Mouse (Mus musculus): ENCODE results near the gene Cnot2. TPM values are rescaled to one million over a fixed set of nuclear protein-coding genes. Genes with fewer than 3 reads are reported as not detected.
"Not testable (repeated sequence)": the region's sequence is repeated elsewhere in the genome, so short reads cannot be mapped to it uniquely, and the experiment has no call there.

Gene Cnot2
- 10 to 100 TPM; 76.0 to 97.1 TPM for polyA plus RNA-seq (2017; shearing (Covaris generic))

DNA sequence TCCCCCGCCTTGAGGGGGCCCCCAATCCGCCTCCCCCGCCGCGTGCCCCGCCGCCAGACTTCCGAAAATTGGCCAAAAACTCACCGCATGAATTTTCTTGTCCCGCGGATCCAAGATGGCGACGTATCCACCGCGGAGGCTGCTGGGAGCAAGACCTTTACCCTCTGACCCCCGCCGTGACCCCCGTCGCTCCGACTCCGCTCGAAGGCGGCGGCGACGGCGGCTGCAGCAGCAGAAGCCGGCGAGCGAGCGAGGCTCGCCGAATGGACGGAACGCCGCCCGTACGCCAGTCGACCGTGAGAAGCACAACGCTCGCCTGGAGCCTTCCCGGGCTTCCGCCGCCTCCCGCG, at the start of gene Cnot2:
TSS of gene Cnot2 (minus strand) at position 143 of the 350 bp plus-strand sequence.
- peak; percentile 53 for ATAC-seq

DNA sequence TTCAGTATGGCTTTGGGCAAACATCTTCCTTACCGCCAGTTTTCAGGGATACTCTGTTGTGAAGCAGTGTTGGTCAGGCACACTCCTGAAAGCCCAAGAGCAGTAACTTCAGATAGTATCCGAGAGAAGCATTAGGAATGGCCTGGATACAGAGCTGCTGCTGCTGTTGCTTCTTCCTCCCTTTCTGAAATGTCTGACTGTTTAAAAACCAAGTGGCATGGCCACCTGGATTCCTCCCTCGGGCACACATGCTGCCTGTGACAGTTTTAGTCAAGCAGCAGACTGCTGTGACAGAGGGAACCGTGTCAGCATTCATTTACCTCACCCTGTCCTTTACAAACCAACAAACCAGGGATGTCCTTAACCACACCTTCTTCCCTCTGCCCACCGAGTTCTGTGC, 47.6 kb upstream of the Cnot2 start:
- no peak for ATAC-seq

GRCm38 (mm10) chr10:116626009-116626408, 44.7 kb upstream of the Cnot2 start:
- ATAC-seq, result no peak

DNA sequence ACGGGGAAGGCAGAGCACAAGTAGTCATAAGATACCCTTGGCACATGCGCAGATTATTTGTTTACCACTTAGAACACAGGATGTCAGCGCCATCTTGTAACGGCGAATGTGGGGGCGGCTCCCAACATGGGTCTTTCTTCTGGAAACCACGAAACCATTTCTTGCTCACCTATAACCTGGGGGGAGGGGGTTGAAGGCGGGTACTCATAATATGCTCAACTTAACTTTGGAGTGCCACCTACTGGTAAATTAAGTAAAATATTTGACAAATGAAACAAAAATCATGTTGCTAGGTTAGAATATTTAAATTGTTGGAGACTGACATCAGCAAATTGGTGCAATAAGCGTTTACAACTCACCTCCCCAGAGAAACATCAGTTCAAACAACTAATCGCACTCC, 31.9 kb upstream of the Cnot2 start:
- ATAC-seq, result peak; percentile 100

- no peak for ATAC-seq
Observed at GRCm38 (mm10) chr10:116604905-116605162, 23.5 kb upstream of the Cnot2 start.

DNA sequence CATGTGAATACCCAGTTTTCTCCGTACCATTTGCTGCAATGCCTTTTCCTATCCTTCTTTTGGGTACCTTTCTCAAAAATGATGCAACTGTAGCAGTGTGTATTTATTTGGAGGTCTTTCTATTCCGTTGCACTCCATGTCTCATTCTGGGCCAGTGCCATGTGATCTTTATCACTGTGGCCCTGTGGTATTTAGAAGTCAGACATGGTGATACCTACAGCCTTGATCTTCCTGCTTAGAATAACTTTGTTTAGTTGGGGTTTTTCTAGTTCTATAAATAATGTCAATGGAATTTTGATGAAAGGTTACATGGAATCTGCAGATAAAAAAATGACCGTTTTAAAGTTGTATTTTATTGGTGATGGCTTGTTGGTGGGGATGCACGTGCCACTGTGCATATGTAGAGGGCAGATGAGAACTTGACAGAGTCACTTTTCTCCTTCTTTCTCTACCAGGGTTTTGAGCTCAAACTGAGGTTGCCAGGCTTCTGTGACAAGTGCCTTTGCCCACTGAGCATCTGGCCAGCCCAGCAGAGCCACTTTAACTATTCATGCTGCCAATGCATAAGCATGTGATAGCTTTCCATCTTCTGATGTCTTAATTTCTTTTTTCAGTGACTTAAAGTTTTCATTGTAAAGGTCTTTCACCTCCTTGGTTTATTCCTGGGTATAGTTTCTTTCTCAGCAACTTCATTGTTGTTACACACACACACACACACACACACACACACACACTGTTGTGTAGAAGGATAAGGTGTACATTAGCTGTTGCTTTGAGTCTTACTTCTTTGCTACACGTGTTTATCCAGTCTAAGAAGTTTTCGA, 23.0 kb upstream of the Cnot2 start:
- ATAC-seq, result no peak

GRCm38 (mm10) chr10:116599056-116599850, 17.9 kb upstream of the Cnot2 start:
- ATAC-seq, result no peak

DNA sequence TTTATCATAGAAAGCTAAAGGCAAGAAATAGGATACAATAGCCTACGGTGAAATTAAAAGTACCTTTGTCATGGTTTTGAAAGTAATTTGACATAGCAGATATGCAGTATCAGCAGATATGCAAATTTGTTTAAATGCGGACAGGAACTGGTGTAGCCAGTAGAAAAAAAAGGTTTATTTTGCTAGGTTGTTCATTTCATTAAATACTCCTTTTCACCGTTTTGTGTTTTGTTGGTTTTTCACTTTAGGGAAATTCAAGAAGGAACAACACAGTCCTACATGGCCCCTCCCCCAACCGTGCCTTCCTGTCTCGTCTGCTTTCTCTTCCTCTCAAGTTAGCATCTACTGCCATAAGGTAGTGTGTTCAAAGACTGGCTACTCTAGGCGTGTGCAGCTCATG, 1.4 kb upstream of the Cnot2 start:
- ATAC-seq, result peak; percentile 33

DNA sequence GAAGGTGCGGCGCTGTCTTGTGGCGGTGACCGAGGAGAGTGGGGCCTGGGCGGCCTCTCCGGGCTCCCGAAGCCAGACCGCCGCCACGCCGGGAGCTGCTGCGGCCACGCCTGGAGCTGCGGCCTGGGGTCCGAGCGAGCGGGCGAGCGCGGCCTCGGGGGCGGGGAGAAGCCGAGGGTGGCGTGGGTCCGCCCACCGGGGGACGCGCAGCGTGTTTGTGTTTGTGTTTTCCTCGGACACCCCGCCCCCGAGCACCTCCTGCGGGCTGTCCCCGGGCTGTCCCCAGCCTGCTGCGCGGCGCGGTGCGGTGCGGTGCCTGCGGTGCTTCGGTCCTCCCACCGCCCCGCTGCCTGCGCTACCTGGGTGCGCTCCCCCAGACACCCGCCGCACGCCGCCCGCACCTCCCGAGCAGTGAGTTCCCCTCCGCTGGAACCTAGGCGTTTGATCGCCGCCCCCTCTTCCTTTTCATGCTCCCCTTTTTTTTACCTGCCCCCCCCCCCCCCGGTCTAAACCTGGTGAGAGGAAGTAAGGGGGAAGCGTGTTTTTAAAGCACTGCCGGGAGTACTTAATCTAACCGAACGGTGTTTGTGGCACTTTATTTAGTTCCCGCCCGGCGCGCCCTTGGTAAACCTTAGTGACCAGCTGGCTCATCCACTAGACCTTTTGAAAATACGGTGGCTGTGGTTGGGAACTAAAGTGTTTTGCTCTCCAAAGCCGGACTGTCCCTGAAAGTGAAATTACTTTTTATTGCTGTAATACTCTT, 589 bp upstream of the Cnot2 start:
- ATAC-seq, result peak; percentile 50

- ATAC-seq, result peak; percentile 13
Observed at GRCm38 (mm10) chr10:116580591-116581358, 536 bp downstream of the Cnot2 start.

DNA sequence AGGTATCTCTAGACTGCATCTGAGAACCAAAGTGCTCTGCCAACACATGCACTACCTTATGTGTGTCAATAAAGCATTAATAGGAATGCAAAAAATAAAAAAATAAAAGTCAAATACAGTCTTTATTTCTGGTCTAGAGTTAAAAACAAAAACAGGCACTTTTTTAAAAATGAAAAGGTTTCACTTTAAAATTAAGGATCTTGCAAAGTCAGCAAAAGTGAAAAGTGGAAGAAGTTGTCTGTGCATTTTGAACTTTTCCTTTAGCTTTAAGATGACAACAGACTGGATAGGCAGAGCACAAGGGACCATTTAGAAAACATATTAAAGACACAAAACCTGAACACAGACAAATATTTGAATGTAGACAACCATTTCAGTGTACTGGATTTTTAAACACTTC, 1.8 kb downstream of the Cnot2 start:
- no peak for ATAC-seq

DNA sequence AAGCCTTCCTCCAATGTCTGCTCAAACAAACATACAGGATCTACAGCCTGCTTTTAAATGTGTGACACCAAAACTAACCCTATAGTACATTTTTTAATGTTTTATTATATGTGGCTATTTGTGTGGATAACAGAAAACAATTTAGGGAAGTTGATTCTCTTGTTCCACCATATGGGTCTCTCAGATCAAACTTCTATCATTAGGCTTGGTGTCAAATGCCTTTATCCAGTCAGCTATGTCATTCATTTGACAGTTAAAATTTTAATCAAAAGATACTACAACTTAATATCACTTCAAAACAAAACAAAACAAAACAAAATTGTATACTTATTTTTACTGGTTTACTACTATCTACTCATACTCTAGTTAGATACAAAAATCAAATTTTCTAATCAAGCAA, 2.9 kb downstream of the Cnot2 start:
- ATAC-seq, result no peak

DNA sequence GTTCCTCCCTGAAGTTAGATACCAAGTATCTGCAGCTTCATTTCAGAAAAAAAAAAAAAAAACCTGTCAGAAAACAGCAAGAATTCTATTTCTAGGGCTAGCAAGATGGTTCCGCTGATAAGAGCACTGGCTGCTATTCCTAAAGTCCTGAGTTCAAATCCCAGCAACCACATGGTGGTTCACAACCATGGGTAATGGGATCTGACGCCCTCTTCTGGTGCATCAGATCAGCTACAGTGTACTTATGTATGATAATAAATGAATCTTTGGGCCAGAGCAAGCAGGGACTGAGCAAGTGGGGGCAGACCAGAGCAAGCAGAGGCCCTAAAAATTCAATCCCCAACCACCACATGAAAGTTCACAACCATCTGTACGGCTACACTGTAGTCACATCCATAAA, 4.1 kb downstream of the Cnot2 start:
- no peak for ATAC-seq

- not testable (repeated sequence) for ATAC-seq
Observed at GRCm38 (mm10) chr10:116576071-116576470, 5.2 kb downstream of the Cnot2 start.

- ATAC-seq, result no peak
Observed at GRCm38 (mm10) chr10:116570526-116570925, 10.8 kb downstream of the Cnot2 start.

DNA sequence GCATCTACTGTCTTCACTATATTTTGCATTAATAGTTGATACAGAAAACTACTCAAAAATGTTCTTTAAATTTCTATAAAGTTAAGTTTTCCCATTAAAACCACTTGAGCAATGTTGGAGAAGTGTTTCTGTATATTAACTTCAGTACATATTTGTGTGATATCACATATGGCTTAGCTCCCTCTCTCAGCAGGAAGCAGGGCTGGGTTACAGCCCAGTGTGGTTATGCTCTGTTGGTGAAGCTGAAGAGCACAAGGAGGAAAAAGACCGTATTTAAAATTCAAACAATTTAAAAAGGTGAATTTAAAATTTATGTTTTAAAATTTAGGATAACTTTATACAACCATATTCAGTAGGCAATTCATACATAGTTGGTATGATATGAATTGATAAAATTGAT, 12.8 kb downstream of the Cnot2 start:
- no peak for ATAC-seq

DNA sequence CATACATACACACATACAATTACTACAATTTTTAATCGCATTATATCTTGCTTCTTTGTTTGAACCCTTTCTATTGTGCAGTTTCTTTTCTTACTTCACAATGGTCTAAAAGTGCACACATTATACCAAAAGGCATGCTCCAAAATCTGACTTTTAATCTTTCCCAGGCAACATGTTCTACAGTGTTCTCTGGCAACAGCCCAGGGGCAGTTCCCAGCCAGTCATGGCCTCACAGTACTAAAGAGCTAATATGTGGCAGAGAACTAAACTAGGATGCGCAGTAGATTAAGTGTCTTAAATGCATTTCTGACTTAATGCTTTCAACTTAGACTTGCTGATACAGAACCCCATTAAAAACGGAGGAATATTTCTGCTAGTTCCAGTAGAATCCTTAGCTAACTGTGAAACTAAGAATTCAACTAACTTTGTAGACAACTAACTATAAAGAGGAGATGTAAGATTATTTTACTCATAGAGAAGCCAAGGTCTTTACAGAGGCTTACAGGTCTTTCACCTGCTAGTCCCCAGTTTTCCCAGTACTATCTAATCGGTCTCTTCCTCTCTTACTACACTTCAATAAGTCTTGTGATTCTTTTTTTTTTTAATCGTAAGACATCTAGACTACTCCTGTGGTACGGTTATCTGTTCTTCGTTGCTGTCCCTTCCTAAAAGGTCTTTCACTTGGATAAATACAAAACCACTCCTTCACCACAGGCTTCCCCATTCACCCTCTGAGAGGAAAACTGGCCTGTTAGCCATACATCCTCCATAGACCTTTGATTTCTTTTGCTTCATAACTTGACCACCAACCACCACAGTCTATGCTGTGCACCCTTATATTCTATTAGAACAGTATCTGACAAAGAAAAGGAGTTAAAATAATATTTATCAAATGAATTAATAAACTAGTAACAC, 13.6 kb downstream of the Cnot2 start:
- no peak for ATAC-seq

- ATAC-seq, result not testable (repeated sequence)
Observed at GRCm38 (mm10) chr10:116566492-116566891, 14.8 kb downstream of the Cnot2 start.

DNA sequence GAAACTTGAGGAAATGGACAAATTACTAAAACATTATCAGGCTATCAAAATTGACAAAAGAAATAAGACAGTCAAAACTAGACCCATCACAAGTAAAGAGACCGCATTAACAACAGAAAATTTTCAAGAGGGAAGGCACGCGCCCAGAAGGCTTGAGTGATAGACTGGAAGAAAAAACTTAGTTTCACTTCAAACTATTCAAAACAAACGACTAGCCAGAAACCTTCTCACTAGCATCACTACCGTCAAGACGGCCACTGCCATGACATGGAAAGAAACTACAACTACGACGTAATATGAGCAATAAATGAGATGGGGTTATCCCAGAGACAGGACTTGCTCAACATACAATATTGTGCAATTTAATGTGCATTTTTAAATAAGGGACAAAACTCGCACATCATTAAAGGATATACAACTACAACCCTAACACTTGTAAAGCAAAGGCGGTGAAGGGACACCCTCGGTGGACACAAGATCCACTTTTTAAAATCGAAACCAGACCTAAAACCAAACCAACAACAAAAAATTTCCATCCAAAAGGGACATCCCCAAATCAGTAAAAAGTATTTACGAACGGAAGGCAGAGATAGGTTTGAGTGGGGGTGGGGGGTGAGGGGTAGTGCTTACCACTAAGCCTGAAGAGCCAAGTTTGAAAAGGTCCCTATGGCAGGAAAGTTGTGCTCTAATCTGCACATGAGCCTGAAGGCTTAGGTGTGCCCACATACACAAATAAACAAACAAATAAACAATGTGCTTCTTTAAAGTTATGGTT, 16.3 kb downstream of the Cnot2 start:
- peak; percentile 82 for ATAC-seq

DNA sequence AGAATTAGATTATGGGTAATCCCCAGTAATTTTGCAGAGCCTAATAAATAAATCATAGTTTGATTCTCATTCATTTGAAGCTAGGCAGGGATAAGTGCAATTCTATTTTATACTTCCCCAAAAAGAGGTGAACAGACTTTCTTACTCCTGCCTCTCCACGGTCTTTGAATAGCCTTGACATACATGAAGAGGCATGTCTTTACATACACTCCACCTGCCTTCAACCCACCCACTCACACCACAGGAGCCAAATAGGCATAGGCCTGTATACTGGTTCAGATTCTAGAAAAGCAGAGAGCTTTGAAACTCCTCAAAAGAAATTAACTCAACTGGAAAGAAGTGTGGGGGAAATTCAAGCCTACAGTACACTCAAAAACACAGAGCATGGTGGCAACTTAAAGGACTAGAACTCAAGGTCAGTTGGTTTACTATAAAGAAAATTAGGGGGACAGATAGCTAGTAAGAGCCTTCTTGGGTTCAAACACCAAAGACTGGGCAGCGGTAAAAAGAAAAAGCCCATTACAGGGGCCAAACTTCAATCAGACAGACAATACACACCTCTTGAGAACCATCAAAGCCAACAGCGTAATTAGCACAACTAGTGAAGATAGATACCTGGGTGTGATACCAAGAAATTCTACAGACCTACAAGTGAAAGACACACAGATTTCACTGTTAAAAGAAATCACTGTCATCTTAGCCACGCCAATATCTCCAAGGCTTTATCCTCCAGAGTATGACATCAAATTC, 18.4 kb downstream of the Cnot2 start:
- no peak for ATAC-seq

Measured in activated CD4-positive, CD25-positive, alpha-beta regulatory T cell, adult 4 months (primary cell).